Mouse (Mus musculus): ENCODE data around the gene Mthfd1. TPM values are rescaled to one million over a fixed set of nuclear protein-coding genes. Genes with fewer than 3 reads are reported as not detected.
A peak's percentile ranks its signal among the peaks of the same experiment; 100 is the strongest.

Gene Mthfd1
- total and polyA plus RNA-seq, 3 experiments, result 208 to 231 TPM; not detected in 1

- TF ChIP-seq MEF2A (IDR thresholded peaks at IDR 0.05; ENCODE audit: extremely low read depth, insufficient replicate concordance, low read depth, low read length, poor library complexity, severe bottlenecking) (0 out of 2 replicates have a peak, but pooled peaks have one; percentile 36), GATA1 (IDR thresholded peaks at IDR 0.05; ENCODE audit: low read depth, low read length) (no peak), CHD1 (IDR thresholded peaks at IDR 0.05; ENCODE audit: low read depth, low read length) (no peak)
Observed at GRCm38 (mm10) chr12:76239839-76240571, 15.1 kb upstream of the Mthfd1 start (continued).

GRCm38 (mm10) chr12:76240670-76241069 is 14.4 kb upstream of the Mthfd1 start:
- Histone ChIP-seq H3K79me2 (ENCODE audit: control insufficient read depth, insufficient read depth, low read length, poor library complexity) (peaks cover 4% of the 10 kb centered on the region; the same call in 1 of the 2 replicates), H3K27me3 (ENCODE audit: control insufficient read depth in 1 of 2, insufficient read depth in 2 of 2, low read length in 2 of 2) (no peaks in the 10 kb centered on the region), H3K36me3 (ENCODE audit: control insufficient read depth in 1 of 2, insufficient read depth in 2 of 2, low read length in 2 of 2) (peaks cover 0 to 44% of the 10 kb centered on the region in 2 experiments; a peak in 2 of 4 replicates), H3K4me1 (ENCODE audit: control insufficient read depth in 1 of 2, insufficient read depth in 2 of 2, low read length in 2 of 2) (peaks cover 33 to 38% of the 10 kb centered on the region in 2 experiments), H3K4me3 (ENCODE audit: control insufficient read depth in 1 of 2, insufficient read depth in 1 of 2, low read depth in 2 of 2, low read length in 2 of 2) (peak overlapping the region; percentile 50 to 77), H3K9ac (ENCODE audit: control insufficient read depth, low read depth, low read length, poor library complexity, severe bottlenecking) (peak overlapping the region; percentile 77), H3K27ac (ENCODE audit: control insufficient read depth, low read depth, low read length) (peak overlapping the region; percentile 100), H3K9me3 (replicated peaks; ENCODE audit: insufficient read depth, low read length) (no peaks in the 10 kb centered on the region)
- TF ChIP-seq POLR2AphosphoS2 (IDR thresholded peaks at IDR 0.05; ENCODE audit: low read length) (peak; percentile 54; the same call in 1 of the 2 replicates), E2F4 (IDR thresholded peaks at IDR 0.05; ENCODE audit: borderline replicate concordance, low read depth, low read length) (no peak), RCOR1 (IDR thresholded peaks at IDR 0.05; ENCODE audit: low read depth, low read length) (no peak), CHD1 (IDR thresholded peaks at IDR 0.05; ENCODE audit: low read depth, low read length) (peak; percentile 96)
- peak; percentile 73 for DNase-seq (ENCODE audit: low read depth, low spot score)

- peak; percentile 80 for DNase-seq (ENCODE audit: low read depth, low spot score)
- Histone ChIP-seq H3K27ac (ENCODE audit: control insufficient read depth, low read depth, low read length) (peak overlapping the region; percentile 100), H3K79me2 (ENCODE audit: control insufficient read depth, insufficient read depth, low read length, poor library complexity) (peaks cover 4% of the 10 kb centered on the region; the same call in 1 of the 2 replicates), H3K27me3 (ENCODE audit: control insufficient read depth in 1 of 2, insufficient read depth in 2 of 2, low read length in 2 of 2) (no peaks in the 10 kb centered on the region), H3K36me3 (ENCODE audit: control insufficient read depth in 1 of 2, insufficient read depth in 2 of 2, low read length in 2 of 2) (peaks cover 0 to 40% of the 10 kb centered on the region in 2 experiments; a peak in 2 of 4 replicates), H3K9me3 (replicated peaks; ENCODE audit: insufficient read depth, low read length) (no peaks in the 10 kb centered on the region), H3K9ac (ENCODE audit: control insufficient read depth, low read depth, low read length, poor library complexity, severe bottlenecking) (peak overlapping the region; percentile 77), H3K4me3 (ENCODE audit: control insufficient read depth in 1 of 2, insufficient read depth in 1 of 2, low read depth in 2 of 2, low read length in 2 of 2) (peak overlapping the region; percentile 50 to 77), H3K4me1 (ENCODE audit: control insufficient read depth in 1 of 2, insufficient read depth in 2 of 2, low read length in 2 of 2) (peaks cover 34 to 37% of the 10 kb centered on the region in 2 experiments)
- TF ChIP-seq MYB (IDR thresholded peaks at IDR 0.05; ENCODE audit: low read depth, low read length), result peak; percentile 91
- peak; percentile 20; the same call in 1 of the 2 replicates for TF ChIP-seq MAZ (IDR thresholded peaks at IDR 0.05; ENCODE audit: low read depth, low read length)
- TF ChIP-seq E2F4 (IDR thresholded peaks at IDR 0.05; ENCODE audit: borderline replicate concordance, low read depth, low read length), result no peak
- no peak for TF ChIP-seq SMC3 (IDR thresholded peaks at IDR 0.05; ENCODE audit: low read depth, low read length)
- TF ChIP-seq TCF12 (IDR thresholded peaks at IDR 0.05; ENCODE audit: low read depth, low read length), result peak; percentile 99
- peak; percentile 42; the same call in 1 of the 2 replicates for TF ChIP-seq NELFE (IDR thresholded peaks at IDR 0.05; ENCODE audit: low read depth, low read length)
- peak; percentile 99 for TF ChIP-seq ETS1 (IDR thresholded peaks at IDR 0.05; ENCODE audit: low read depth, low read length)
- peak; percentile 39; the same call in 1 of the 2 replicates for TF ChIP-seq MAX (IDR thresholded peaks at IDR 0.05; ENCODE audit: low read length)
- TF ChIP-seq POLR2AphosphoS5 (IDR thresholded peaks at IDR 0.05; ENCODE audit: borderline replicate concordance, low read depth, low read length), result no peak
- peak; percentile 61; the same call in 1 of the 2 replicates for TF ChIP-seq POLR2AphosphoS2 (IDR thresholded peaks at IDR 0.05; ENCODE audit: low read length)
- no peak for TF ChIP-seq MYC (IDR thresholded peaks at IDR 0.05; ENCODE audit: low read depth, low read length)
- TF ChIP-seq HCFC1 (IDR thresholded peaks at IDR 0.05; ENCODE audit: low read depth, low read length), result no peak
- TF ChIP-seq CHD2 (IDR thresholded peaks at IDR 0.05; ENCODE audit: low read length), result no peak; the same call in 1 of the 2 replicates
- TF ChIP-seq SIN3A (IDR thresholded peaks at IDR 0.05; ENCODE audit: low read length), result peak; percentile 94
- peak; percentile 64; the same call in 1 of the 2 replicates for TF ChIP-seq JUND (IDR thresholded peaks at IDR 0.05; ENCODE audit: low read depth, low read length)
- peak; percentile 35 to 36; a peak in 1 of 4 replicates for TF ChIP-seq POLR2A (IDR thresholded peaks at IDR 0.05; ENCODE audit: control insufficient read depth in 1 of 2, insufficient read depth in 1 of 2, low read depth in 1 of 2, low read length in 2 of 2, poor library complexity in 1 of 2)
- peak; percentile 68; the same call in 1 of the 2 replicates for TF ChIP-seq RCOR1 (IDR thresholded peaks at IDR 0.05; ENCODE audit: low read depth, low read length)
- TF ChIP-seq MAFK (IDR thresholded peaks at IDR 0.05; ENCODE audit: borderline replicate concordance, low read depth, low read length), result peak; percentile 58; the same call in 1 of the 2 replicates
- peak; percentile 98 to 99 for TF ChIP-seq EP300 (IDR thresholded peaks at IDR 0.05; ENCODE audit: low read depth in 1 of 2, low read length in 2 of 2)
- no peak for TF ChIP-seq ELF1 (IDR thresholded peaks at IDR 0.05; ENCODE audit: low read depth, low read length)
- no peak for TF ChIP-seq ZC3H11A (IDR thresholded peaks at IDR 0.05; ENCODE audit: low read depth, low read length)
- TF ChIP-seq GABPA (IDR thresholded peaks at IDR 0.05; ENCODE audit: low read depth, low read length), result no peak
- TF ChIP-seq ZNF384 (IDR thresholded peaks at IDR 0.05; ENCODE audit: low read depth, low read length), result no peak
- TF ChIP-seq GATA1 (IDR thresholded peaks at IDR 0.05; ENCODE audit: low read depth, low read length), result peak; percentile 100
Observed at GRCm38 (mm10) chr12:76241084-76241483, 14.0 kb upstream of the Mthfd1 start.

All from MEL (cell line).